Mouse (Mus musculus): Measurements from ENCODE around the gene Psap. TPM values are rescaled to one million over a fixed set of nuclear protein-coding genes. Genes with fewer than 3 reads are reported as not detected.

The Psap gene
- polyA plus RNA-seq, 1 experiment: 774 TPM

GRCm38 (mm10) chr10:60278006-60278399 lies 576 bp downstream of the Psap start:
- Histone ChIP-seq H3K4me3 (ENCODE audit: insufficient read depth, low read depth, low read length) (peak overlapping the region; percentile 99), H3K27ac (replicated peaks; ENCODE audit: low read depth, low read length) (peak overlapping the region; percentile 98), H3K4me1 (ENCODE audit: control insufficient read depth, insufficient read depth, insufficient read length, low read length) (peaks cover 28% of the 10 kb centered on the region)

DNA sequence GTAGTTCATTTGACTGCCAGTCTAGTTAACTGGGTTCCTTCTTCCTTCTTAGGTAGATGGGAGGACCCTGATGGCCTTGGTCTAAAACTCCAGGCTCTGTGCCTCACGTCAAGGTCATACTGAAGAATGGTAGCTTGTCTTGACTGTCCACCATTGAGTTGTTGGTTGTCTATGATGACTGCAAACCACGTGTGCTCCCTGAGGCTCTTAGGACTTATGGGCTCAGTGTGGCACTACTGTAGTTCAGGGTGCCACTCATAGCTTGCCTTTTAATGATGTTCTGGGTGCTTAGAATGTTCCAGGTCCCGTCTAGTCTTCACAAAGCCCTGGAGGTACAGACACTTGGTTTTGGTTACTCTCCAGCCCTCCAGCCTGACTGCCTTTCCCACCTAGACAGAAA lies 1.4 kb downstream of the Psap start:
- Histone ChIP-seq H3K4me1 (ENCODE audit: control insufficient read depth, insufficient read depth, insufficient read length, low read length) (peaks cover 36% of the 10 kb centered on the region), H3K27ac (replicated peaks; ENCODE audit: low read depth, low read length) (peak overlapping the region; percentile 98), H3K4me3 (ENCODE audit: insufficient read depth, low read depth, low read length) (peak overlapping the region; percentile 99)

- Histone ChIP-seq H3K27ac (replicated peaks; ENCODE audit: low read depth, low read length) (peak overlapping the region; percentile 98), H3K4me3 (ENCODE audit: insufficient read depth, low read depth, low read length) (peak overlapping the region; percentile 99), H3K4me1 (ENCODE audit: control insufficient read depth, insufficient read depth, insufficient read length, low read length) (peaks cover 42% of the 10 kb centered on the region)
These were observed 2.0 kb downstream of the Psap start for GRCm38 (mm10) chr10:60279290-60279940.

DNA sequence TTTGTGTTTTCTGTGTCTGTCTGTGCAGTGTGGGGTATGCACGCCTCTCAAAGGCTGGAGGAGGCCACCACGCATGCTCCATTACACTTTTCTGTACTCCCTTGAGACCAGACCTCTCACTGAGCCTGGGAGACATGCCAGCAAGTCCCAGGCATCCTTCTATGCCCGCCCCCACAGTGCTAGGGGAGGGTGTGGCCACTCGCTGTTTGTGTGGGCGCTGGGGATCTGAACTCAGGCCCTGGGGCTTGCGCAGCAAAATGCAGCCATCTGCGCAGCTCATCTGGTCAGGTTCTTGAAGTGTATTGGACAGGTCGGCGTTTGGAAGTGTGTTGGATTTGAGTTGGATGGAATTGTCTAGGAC lies 2.5 kb downstream of the Psap start:
- Histone ChIP-seq H3K4me3 (ENCODE audit: insufficient read depth, low read depth, low read length) (peak overlapping the region; percentile 99), H3K4me1 (ENCODE audit: control insufficient read depth, insufficient read depth, insufficient read length, low read length) (peaks cover 47% of the 10 kb centered on the region)

GRCm38 (mm10) chr10:60280353-60280752 lies 2.9 kb downstream of the Psap start:
- peak overlapping the region; percentile 99 for H3K4me3 ChIP-seq (ENCODE audit: insufficient read depth, low read depth, low read length)
- H3K4me1 ChIP-seq (ENCODE audit: control insufficient read depth, insufficient read depth, insufficient read length, low read length): peaks cover 51% of the 10 kb centered on the region

More for the DNA sequence above, 2.5 kb downstream of the Psap start:
- peak overlapping the region; percentile 80 for H3K27ac ChIP-seq (replicated peaks; ENCODE audit: low read depth, low read length)

DNA sequence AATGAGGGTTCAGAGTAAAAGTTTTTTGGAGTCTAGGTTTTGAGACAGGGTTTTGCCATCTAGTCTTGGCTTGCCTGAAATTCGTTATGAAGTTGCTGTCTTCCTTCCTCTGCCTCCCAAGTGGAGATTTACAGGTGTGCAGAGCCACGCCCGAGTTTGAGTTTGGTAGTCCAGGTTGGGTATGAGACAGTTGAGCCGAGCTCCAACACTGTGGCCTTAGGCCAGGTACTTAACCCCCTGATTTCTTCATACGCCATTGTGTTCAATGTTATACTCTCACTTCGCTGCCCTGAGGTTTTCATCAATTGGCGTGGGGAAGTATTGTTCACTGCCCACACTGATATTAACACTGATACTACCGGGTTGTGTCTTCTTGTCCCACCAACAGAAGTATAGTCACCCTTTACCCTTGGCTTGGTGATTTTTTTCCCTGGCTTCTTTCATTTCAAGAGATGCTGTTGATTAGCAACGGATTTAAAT lies 4.2 kb downstream of the Psap start:
- peak overlapping the region; percentile 41 for H3K4me3 ChIP-seq (ENCODE audit: insufficient read depth, low read depth, low read length)
- H3K4me1 ChIP-seq (ENCODE audit: control insufficient read depth, insufficient read depth, insufficient read length, low read length): peaks cover 61% of the 10 kb centered on the region
- peak overlapping the region; percentile 96 for H3K27ac ChIP-seq (replicated peaks; ENCODE audit: low read depth, low read length)

More at GRCm38 (mm10) chr10:60280353-60280752, 2.9 kb downstream of the Psap start:
- peak overlapping the region; percentile 80 for H3K27ac ChIP-seq (replicated peaks; ENCODE audit: low read depth, low read length)

- H3K4me1 ChIP-seq (ENCODE audit: control insufficient read depth, insufficient read depth, insufficient read length, low read length): peaks cover 67% of the 10 kb centered on the region
- H3K4me3 ChIP-seq (ENCODE audit: insufficient read depth, low read depth, low read length): peak overlapping the region; percentile 41
- H3K27ac ChIP-seq (replicated peaks; ENCODE audit: low read depth, low read length): peak overlapping the region; percentile 96
These were observed 4.9 kb downstream of the Psap start for GRCm38 (mm10) chr10:60282116-60283014.

GRCm38 (mm10) chr10:60284248-60284647 lies 6.8 kb downstream of the Psap start:
- H3K27ac ChIP-seq (replicated peaks; ENCODE audit: low read depth, low read length): peak overlapping the region; percentile 62
- H3K4me1 ChIP-seq (ENCODE audit: control insufficient read depth, insufficient read depth, insufficient read length, low read length): peaks cover 79% of the 10 kb centered on the region
- peak overlapping the region; percentile 8; the same call in 1 of the 2 replicates for H3K4me3 ChIP-seq (ENCODE audit: insufficient read depth, low read depth, low read length)

GRCm38 (mm10) chr10:60284676-60285111 lies 7.3 kb downstream of the Psap start:
- peak overlapping the region; percentile 37 for H3K27ac ChIP-seq (replicated peaks; ENCODE audit: low read depth, low read length)
- peak overlapping the region; percentile 8 for H3K4me3 ChIP-seq (ENCODE audit: insufficient read depth, low read depth, low read length)
- peaks cover 79% of the 10 kb centered on the region for H3K4me1 ChIP-seq (ENCODE audit: control insufficient read depth, insufficient read depth, insufficient read length, low read length)

DNA sequence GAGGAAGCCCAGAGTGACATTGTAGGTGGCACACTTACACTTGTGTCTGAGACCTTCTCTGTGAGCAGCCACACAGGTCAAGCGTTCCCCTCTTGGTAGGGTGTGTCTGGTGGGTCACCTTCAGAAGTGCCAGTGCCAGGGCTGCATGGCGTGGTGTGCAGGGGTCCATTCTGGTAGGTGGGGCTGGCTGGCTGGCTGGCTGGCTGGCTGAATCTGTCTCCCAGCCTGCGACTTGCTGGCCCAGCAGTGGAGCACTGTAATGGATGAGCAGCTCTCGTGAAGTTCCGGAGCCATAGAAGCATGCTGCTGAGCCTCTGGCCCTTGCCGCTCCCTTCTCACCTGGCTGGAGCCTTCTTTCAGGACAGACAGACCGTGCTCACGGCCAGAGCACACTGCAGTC lies 7.8 kb downstream of the Psap start:
- Histone ChIP-seq H3K4me1 (ENCODE audit: control insufficient read depth, insufficient read depth, insufficient read length, low read length) (peaks cover 81% of the 10 kb centered on the region), H3K4me3 (ENCODE audit: insufficient read depth, low read depth, low read length) (peak overlapping the region; percentile 4; the same call in 1 of the 2 replicates), H3K27ac (replicated peaks; ENCODE audit: low read depth, low read length) (peak overlapping the region; percentile 37)

DNA sequence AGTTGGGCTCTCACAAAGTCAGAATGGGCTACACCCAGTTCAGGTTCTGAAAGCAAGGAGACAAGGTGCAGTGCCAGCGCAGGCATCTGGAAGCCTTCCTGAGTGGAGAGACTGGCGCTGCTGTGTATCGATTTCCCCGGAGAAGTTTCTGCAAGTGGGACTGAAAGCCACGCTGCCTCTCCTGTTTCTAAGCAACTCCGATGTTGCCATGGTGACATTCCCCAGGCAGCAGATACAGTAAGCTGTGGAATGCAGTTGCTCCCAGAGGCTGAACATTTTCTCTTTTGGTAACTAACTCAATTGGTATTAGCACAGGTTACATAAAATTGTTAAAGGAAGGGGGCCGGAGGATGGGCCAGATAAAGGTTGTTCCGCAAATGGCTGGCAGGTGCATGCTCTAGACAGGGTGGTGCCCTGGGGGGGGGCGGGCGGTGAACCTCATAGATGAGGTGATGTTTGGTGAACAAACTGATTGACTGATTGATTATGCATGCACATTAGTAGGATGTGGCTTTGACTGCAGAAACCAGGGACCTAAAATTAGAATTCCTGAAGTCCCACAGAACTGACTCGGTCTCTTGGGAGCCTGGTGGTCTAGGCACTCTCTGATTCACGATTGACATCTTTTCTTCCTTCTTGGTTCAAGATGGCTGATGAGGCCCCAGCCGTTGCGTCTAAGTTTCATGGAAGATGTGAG lies 8.4 kb downstream of the Psap start:
- peak overlapping the region; percentile 37; the same call in 1 of the 2 replicates for H3K27ac ChIP-seq (replicated peaks; ENCODE audit: low read depth, low read length)
- peak overlapping the region; percentile 4; the same call in 1 of the 2 replicates for H3K4me3 ChIP-seq (ENCODE audit: insufficient read depth, low read depth, low read length)
- H3K4me1 ChIP-seq (ENCODE audit: control insufficient read depth, insufficient read depth, insufficient read length, low read length): peaks cover 81% of the 10 kb centered on the region

DNA sequence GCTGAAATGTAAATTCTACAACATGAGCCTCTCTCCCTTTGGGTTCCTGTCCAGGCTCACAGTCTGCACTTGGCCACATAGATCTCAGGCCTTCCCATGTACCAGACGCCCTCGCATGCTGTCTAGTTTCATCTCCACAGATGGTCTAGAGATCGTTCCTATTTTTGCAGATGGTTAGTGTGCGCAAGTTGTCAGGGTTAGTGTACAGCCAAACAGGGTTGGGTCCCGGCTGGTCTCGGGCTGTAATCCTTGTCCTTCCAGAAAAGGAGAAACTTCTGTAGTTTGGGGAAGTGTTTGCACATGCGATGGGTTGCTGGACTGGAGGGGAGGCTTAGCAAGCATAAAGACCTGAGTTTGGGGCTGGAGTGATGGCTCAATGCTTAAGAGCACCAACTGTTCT lies 9.1 kb downstream of the Psap start:
- H3K4me1 ChIP-seq (ENCODE audit: control insufficient read depth, insufficient read depth, insufficient read length, low read length): peaks cover 75% of the 10 kb centered on the region
- H3K4me3 ChIP-seq (ENCODE audit: insufficient read depth, low read depth, low read length): no peak overlapping the region
- no peak overlapping the region for H3K27ac ChIP-seq (replicated peaks; ENCODE audit: low read depth, low read length)

- H3K27ac ChIP-seq (replicated peaks; ENCODE audit: low read depth, low read length): no peak overlapping the region
- no peak overlapping the region for H3K4me3 ChIP-seq (ENCODE audit: insufficient read depth, low read depth, low read length)
- peaks cover 70% of the 10 kb centered on the region for H3K4me1 ChIP-seq (ENCODE audit: control insufficient read depth, insufficient read depth, insufficient read length, low read length)
These were observed 9.7 kb downstream of the Psap start for GRCm38 (mm10) chr10:60287161-60287560.

DNA sequence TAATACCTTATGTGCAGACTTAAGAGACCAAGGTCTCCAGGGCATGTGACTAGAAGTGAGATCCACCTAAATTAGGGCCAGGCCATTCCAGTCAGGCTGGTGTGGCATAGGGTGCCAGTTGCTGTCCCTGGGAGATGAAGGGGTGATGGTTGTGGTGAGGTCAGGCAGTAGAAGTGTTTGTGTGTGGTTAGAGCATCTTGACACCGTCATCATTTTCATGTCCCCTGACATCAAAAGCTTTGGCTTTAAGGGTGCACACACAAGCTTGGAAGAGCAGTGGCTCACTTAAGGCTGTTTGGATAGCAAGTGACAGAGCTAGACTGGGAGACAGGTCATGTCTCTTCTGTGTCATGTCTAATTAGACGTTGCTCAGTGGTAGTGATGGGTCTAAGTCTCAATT lies 10.3 kb downstream of the Psap start:
- H3K4me3 ChIP-seq (ENCODE audit: insufficient read depth, low read depth, low read length): no peak overlapping the region
- 0 out of 2 replicates have a peak overlapping the region, but pooled peaks have one; percentile 23 for H3K27ac ChIP-seq (replicated peaks; ENCODE audit: low read depth, low read length)
- peaks cover 69% of the 10 kb centered on the region for H3K4me1 ChIP-seq (ENCODE audit: control insufficient read depth, insufficient read depth, insufficient read length, low read length)

- Histone ChIP-seq H3K4me3 (ENCODE audit: insufficient read depth, low read depth, low read length) (no peak overlapping the region), H3K27ac (replicated peaks; ENCODE audit: low read depth, low read length) (0 out of 2 replicates have a peak overlapping the region, but pooled peaks have one; percentile 16), H3K4me1 (ENCODE audit: control insufficient read depth, insufficient read depth, insufficient read length, low read length) (peaks cover 56% of the 10 kb centered on the region)
These were observed 11.8 kb downstream of the Psap start for GRCm38 (mm10) chr10:60289216-60289615.

All from brown adipose tissue, adult 24 weeks (tissue).